Mouse (Mus musculus) E14TG2a.4 (cell line): Measurements from ENCODE around the gene Pip4k2b.

Source experiments
- CTCF ChIP-seq: conservative IDR thresholded peaks from 2 replicates; pipeline ENCODE4 v1.5.1; 2014; ENCODE audit warnings: low read length
- NANOG ChIP-seq: IDR thresholded peaks from 2 replicates; pipeline ENCODE4 v1.6.1; 2014; ENCODE audit warnings: borderline replicate concordance, low read length, mixed read lengths

- TF ChIP-seq CTCF (peak; percentile 87), NANOG (no peak)
Observed at GRCm38 (mm10) chr11:97738703-97739102, 5.8 kb downstream of the Pip4k2b start.
